Mouse (Mus musculus): Measurements from ENCODE around the gene Mllt10.

The Mllt10 gene

DNA sequence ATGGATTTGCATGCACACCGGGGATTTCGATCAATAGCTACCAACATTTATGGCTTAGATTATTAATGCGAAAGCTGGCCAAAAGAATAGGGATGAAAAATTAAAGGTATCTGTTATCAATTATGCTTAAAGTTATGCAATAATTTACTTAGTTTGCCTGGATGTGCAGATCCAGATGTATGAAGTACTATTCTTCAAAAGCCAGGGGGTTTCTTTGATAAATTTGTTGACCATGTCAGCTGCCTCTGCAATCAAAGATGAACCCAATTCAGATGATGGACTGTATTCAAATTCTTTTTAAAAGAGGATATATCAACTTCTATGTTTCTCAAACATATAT is 3.2 kb upstream of the Mllt10 start:
- no peak for DNase-seq (ENCODE audit: low spot score in 2 of 2)

DNA sequence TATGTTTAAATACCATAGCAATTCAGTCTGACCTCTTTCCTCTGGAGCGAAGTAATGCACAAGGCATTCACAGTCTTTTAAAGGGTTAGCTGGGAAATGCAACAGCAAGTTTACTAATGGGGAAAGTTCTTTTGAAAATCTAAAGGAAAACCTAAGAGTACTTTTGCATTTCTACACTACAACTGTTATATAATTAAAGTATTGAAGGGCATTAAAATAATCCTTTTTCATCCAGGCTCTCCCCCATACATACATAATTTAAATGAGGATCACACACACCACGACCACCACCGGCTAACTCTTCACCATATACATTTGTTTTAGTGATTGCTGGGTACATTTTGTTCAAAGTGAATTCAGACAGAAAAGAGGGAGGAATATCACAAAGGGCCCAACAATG is 2.5 kb upstream of the Mllt10 start:
- no peak for DNase-seq (ENCODE audit: low spot score in 2 of 2)

GRCm38 (mm10) chr2:18053243-18053950 is 1.6 kb upstream of the Mllt10 start:
- no peak for DNase-seq (ENCODE audit: low spot score in 2 of 2)

DNA sequence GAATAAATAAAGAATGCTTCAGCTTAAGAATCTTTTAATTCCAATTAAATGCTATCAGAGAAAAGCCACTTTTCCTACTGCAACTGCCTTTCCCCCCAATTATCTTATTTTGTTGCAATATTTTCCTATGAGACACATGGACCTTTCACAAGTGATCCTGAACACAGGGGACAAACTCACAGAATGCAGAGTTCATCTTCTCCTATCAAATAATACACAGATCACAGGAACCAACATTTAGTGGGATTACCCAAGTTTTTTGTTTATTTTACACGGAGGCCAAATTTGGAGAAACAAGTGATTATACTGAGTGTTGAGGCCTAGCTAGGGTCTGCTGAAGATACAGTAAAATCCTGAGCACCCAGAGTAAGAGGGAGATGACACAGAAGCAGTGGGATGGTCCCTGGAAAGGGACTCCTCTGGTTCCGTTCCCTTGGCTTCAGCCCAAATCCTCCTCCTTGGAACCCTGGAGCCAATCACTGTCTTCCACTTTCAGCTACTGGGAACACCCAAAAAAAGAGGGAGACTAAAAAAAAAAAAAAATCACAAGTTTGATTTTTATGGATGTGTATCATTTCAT is 996 bp upstream of the Mllt10 start:
- DNase-seq (ENCODE audit: low spot score in 2 of 2): no peak

DNA sequence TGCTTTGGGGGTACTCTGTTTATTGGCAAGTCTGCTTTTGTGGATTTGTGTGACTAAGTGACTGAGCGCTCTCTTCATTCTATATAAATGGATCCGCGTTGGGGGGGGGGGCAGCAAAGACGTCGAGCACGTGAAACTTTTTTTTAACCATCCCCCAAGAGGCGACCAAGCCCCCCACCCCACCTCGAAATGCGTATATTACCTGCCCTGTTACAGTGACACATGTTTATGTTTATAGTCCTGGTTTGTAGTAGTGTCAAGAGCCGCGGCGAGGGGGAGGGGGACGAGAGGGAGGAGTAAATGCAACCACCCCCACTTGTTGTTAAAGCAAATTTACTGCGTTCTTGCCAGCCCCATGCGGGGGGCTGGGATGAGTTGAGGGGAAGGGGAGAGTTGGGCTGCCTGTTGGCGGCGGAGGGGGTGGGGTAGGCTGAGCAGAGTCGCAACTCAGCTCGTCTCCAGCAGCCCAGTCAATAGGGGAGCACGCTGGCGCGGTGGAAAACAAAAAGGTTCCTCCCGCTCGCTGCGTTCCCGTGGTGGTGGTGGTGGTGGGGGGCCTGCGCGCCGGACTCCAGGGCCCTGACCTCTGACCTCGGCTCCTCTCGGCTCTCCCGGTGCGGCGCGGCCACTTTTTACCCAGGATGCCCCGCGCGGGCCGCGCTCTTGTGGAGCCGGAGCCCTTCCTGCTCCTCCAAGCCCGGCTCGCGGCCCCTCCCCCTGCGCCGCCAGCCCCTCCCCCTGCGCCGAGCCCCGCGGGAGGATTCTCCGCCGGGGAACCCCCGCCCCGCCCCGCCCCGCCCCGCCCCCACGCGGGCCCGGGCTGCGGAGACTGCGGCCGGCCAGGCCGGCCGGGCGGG is 1.1 kb downstream of the Mllt10 start:
- peak; percentile 92 to 95 for DNase-seq (ENCODE audit: low spot score in 2 of 2)

- DNase-seq (ENCODE audit: low spot score in 2 of 2): peak; percentile 89 to 94
Measured at GRCm38 (mm10) chr2:18056786-18057255, 1.8 kb downstream of the Mllt10 start.

GRCm38 (mm10) chr2:18057336-18058145 is 2.5 kb downstream of the Mllt10 start:
- peak; percentile 51 to 59 for DNase-seq (ENCODE audit: low spot score in 2 of 2)

DNA sequence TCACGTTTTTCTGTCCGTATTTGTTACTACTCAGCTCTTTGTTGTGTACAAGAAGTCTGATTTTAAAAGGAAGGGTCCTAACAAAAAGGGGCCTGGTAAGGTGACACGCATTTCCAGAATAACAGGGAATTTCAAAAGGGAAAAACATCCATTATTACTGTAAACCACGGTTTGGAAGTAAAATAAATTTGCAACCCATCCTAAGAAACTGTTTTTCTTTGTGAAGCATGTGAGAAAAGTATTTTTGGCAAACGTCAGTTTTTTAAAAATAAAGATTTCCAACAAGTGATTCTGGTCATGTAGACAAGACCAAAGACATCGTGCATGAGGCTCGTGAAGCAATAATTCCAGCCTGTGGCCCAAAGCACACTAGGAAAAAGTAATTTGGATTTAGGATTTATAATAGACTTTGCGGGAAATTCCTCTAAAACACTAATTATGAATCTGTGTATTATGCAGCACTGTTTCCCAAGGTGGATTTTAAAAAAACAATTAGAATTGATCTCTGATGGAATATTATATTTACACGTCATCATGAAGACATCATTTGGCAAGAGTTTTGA is 3.2 kb downstream of the Mllt10 start:
- no peak for DNase-seq (ENCODE audit: low spot score in 2 of 2)

GRCm38 (mm10) chr2:18059063-18059462 is 4.0 kb downstream of the Mllt10 start:
- DNase-seq (ENCODE audit: low spot score in 2 of 2): no peak

- no peak for DNase-seq (ENCODE audit: low spot score in 2 of 2)
Measured at GRCm38 (mm10) chr2:18059891-18060290, 4.9 kb downstream of the Mllt10 start.

DNA sequence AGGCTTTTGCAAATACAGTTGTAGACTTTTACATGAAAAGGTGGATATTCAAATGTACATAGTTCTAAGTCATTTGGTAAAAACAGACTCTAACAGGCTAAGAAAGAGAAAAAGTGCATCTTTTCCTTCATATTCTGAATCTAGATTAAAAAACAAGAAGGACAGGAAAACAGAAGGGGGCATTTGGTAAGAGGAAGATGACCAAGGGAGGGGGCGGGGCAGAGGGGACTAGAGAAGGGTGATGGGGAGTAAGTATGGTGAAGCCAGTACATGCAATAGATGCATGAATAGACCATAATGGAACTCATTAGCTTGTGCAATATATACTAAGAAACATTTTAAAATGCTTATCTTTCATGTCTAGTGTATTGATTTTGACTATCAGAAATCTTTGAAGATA is 5.4 kb downstream of the Mllt10 start:
- DNase-seq (ENCODE audit: low spot score in 2 of 2): no peak

- DNase-seq (ENCODE audit: low spot score in 2 of 2): no peak
Measured at GRCm38 (mm10) chr2:18063763-18064251, 8.8 kb downstream of the Mllt10 start.

DNA sequence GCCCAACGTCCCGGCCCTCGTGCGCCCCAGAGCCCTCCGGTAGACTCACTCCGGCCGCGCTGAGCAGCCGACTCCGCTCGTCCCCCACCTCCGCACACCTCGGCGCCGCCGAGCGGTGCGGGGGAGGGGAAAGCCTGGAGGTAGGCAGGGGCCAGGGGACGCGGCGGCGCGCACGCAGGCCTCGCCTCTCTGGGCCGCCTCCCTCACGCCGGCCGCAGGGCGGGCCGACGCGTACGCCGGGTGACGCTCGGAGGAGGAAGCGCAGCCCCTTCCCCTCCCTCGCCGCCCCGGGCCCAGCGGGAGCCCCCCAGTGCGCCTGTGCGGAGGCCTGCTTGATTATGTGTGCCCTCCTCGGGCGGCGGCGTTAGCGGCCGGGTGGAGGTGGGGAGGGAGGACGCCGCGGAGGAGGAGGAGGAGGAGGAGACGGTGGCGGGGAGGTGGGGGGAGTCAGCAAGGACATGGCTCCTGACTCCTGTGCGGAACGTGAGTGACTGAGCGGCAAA is 9.4 kb downstream of the Mllt10 start:
- DNase-seq (ENCODE audit: low spot score in 2 of 2): peak; percentile 91 to 94

- DNase-seq (ENCODE audit: low spot score in 2 of 2): peak; percentile 66 to 74
Measured at GRCm38 (mm10) chr2:18064941-18065707, 10.1 kb downstream of the Mllt10 start.

DNA sequence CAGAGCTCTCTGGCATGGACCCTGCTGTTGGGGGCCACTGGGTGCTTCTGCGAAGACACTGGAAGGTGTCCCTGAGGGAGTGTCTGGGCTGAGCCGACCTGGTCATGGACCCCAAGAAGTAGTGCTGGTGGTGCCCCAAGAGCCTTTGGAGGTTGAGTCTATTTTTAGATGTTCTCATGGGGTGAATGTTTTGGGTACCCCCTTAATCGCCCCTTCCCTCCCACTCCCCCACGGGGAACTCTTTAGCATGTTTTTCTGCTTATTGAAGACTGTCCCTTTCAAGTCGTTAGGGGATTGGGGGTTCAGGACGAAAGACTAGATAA is 10.6 kb downstream of the Mllt10 start:
- no peak for DNase-seq (ENCODE audit: low spot score in 2 of 2)

DNA sequence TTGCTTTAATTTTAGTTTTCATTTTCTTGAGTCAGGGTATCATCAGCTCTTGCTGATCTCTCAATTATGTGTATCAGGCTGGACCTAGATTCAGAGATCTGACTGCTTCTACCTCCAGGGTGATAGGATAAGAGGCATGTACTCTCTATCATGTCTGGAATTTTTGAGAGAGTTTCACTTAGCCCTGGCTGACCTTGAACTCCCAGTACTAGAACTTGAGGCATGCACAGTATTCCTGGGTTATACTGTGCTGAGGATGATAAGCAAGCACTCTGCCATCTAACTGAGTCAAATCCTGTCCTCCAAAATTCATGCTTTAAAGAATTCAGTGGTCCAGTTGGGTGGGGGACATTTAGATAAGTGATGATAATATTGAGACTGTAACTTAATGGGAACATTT is 11.4 kb downstream of the Mllt10 start:
- DNase-seq (ENCODE audit: low spot score in 2 of 2): no peak

DNA sequence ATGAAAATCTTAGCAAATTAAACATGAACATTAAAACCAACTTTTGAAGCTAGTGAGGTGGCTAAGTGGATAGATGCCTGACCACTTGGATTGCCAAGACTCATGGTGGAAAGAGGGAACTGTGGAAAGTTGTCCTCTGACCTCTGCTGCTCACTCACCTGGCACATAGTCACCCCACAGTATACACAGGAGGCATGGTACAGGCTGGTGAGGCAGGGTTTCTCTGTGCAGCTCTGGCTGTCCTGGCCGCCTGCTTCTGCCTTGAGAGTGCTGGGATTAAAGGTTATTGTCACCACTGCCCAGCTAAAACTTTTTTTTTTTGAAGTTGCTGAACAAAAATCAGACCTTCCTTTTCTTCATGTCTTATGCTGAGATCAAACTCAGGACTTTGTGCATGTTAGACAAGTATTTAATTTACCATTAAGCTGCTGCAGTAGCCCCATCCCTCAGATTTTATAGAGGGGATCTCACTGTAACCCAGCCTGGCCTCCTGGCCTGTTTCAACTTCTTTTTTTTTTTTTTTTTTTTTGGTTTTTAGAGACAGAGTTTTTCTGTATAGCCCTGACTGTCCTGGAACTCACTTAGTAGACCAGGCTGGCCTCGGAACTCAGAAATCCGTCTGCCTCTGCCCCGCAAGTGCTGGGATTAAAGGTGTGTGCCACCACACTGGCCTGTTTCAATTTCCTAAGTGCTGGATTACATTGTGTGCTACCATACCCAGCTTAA is 13.2 kb downstream of the Mllt10 start:
- no peak for DNase-seq (ENCODE audit: low spot score in 2 of 2)

- DNase-seq (ENCODE audit: low spot score in 2 of 2): no peak
Measured at GRCm38 (mm10) chr2:18071947-18072346, 16.9 kb downstream of the Mllt10 start.

GRCm38 (mm10) chr2:18080182-18080860 is 25.3 kb downstream of the Mllt10 start:
- no peak for DNase-seq (ENCODE audit: low spot score in 2 of 2)
